Mouse (Mus musculus): ENCODE measurements around the gene Gnai2. TPM values are rescaled to one million over a fixed set of nuclear protein-coding genes. Genes with fewer than 3 reads are reported as not detected.

Gene Gnai2
- polyA plus RNA-seq, 1 experiment from 2014 or later, result 351 TPM

DNA sequence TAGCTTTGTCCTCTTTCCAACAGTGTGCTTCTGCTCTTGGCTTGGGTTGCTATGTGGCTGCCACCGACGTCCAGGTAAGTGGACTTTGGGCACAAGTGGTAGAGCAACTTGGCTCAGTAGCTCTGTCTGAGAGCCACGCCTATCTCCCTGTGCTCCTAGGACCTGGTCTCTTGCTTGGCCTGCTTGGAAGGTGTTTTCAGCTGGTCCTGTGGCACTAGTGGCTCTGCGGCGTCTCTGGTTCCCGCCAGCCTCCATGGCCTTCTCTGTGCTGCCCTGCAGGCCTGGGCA is 44.5 kb downstream of the Gnai2 start:
- no peak for TF ChIP-seq CTCF (IDR thresholded peaks at IDR 0.05; ENCODE audit: low read depth)
- no peak for ATAC-seq (replicated peaks; ENCODE audit: low FRiP score, low read depth)
- H3K36me3 ChIP-seq (ENCODE audit: insufficient read depth, low read length), result peaks cover 34% of the 10 kb centered on the region
- DNase-seq (ENCODE audit: low spot score), result no peak
- no peak overlapping the region for H3K4me2 ChIP-seq (ENCODE audit: low read length)
- no peaks in the 10 kb centered on the region for H3K27me3 ChIP-seq (ENCODE audit: insufficient read depth, low read length)
- no peak overlapping the region for H3K9ac ChIP-seq (ENCODE audit: low read depth, low read length)
- H3K4me3 ChIP-seq (replicated peaks; ENCODE audit: low read depth, low read length), result no peak overlapping the region
- H3K27ac ChIP-seq, result no peak overlapping the region
- H3K9me3 ChIP-seq (replicated peaks; ENCODE audit: low read length), result no peaks in the 10 kb centered on the region
- 84% methylated on average over 6 of the region's 6 CpGs for WGBS
- H3K4me1 ChIP-seq (replicated peaks; ENCODE audit: insufficient read depth, low read length), result peaks cover 12% of the 10 kb centered on the region

DNA sequence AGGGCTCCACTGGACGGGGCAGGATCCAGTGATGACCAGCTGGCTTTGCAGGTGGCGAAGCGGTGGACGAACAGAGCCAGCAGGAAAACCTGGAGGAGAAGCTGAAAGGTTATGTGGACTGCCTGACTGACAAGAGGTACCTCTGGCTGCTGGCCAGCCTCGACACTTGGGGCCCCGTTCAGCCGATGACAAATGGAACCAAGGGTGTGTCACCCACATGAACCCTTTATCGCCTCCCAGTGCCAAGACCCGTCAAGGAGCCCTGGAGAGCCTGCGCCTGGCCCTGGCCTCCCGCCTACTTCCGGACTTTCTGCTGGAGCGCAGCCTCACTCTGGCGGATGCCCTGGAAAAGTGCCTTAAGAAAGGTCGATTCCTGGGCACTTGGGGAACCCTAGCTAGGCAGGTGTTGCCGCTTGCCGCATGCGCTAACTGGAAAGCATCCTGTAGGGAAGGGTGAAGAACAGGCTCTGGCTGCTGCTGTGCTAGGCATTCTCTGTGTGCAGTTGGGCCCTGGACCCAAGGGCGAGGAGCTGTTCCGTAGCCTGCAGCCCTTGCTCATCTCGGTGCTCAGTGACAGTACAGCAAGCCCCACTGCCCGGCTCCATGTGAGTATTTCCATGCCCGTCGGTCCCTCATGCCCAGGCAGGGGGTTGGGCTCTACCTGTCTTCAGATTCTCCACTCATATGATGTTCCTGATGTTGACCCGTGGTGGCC is 45.0 kb downstream of the Gnai2 start:
- TF ChIP-seq CTCF (IDR thresholded peaks at IDR 0.05; ENCODE audit: low read depth), result no peak
- Histone ChIP-seq H3K4me3 (replicated peaks; ENCODE audit: low read depth, low read length) (no peak overlapping the region), H3K4me2 (ENCODE audit: low read length) (no peak overlapping the region), H3K4me1 (replicated peaks; ENCODE audit: insufficient read depth, low read length) (peaks cover 12% of the 10 kb centered on the region), H3K27ac (no peak overlapping the region), H3K9ac (ENCODE audit: low read depth, low read length) (no peak overlapping the region), H3K9me3 (replicated peaks; ENCODE audit: low read length) (no peaks in the 10 kb centered on the region), H3K36me3 (ENCODE audit: insufficient read depth, low read length) (peaks cover 34% of the 10 kb centered on the region), H3K27me3 (ENCODE audit: insufficient read depth, low read length) (no peaks in the 10 kb centered on the region)
- no peak for DNase-seq (ENCODE audit: low spot score)
- no peak for ATAC-seq (replicated peaks; ENCODE audit: low FRiP score, low read depth)
- 83% methylated on average over 25 of the region's 25 CpGs for WGBS

DNA sequence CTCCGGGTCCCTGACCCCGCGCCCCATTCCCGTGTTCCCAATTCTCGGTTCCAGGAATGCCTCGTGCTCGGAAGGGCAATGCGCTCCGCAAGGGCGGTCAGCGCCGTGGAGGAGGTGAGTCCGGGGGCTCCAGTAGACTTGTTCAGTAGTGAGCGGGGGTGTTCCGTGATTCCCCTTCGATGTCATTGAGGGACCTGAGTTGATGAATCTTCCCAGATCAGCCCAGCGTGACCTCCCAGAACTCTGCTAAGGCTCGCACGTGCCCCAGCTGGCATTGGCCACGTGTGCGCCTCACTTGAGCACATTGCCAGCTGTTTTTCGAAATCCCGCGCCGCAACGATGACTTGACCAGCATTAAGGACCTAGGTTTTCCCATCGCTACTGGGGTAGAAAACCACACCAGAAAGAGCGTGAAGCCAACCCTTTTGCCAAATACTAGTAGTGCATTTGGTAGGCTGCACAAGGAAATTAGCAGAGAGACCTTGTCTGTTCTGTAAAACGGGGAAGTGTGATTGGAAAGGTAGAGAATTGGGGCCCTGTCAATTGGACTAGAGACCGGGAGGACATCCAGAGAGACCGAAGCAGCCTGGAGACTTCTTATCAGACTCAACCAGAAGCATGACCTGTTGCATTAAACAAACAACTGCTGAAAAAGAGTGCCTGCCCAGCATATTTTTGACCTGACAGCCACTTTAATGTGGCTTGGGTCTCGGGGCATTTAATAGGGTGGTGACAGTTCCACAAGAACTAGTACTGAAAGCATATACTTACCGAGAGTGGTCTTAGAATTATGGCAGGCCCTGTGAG is 47.1 kb downstream of the Gnai2 start:
- TF ChIP-seq CTCF (IDR thresholded peaks at IDR 0.05; ENCODE audit: low read depth), result no peak
- no peaks in the 10 kb centered on the region for H3K9me3 ChIP-seq (replicated peaks; ENCODE audit: low read length)
- no peaks in the 10 kb centered on the region for H3K27me3 ChIP-seq (ENCODE audit: insufficient read depth, low read length)
- peak overlapping the region; percentile 52 for H3K9ac ChIP-seq (ENCODE audit: low read depth, low read length)
- peaks cover 12% of the 10 kb centered on the region for H3K4me1 ChIP-seq (replicated peaks; ENCODE audit: insufficient read depth, low read length)
- DNase-seq (ENCODE audit: low spot score) (peak; percentile 34), ATAC-seq (replicated peaks; ENCODE audit: low FRiP score, low read depth) (peak; percentile 34)
- H3K4me2 ChIP-seq (ENCODE audit: low read length), result peak overlapping the region; percentile 74
- peak overlapping the region; percentile 56 for H3K4me3 ChIP-seq (replicated peaks; ENCODE audit: low read depth, low read length)
- 2% methylated on average over 33 of the region's 33 CpGs for WGBS
- no peak overlapping the region for H3K27ac ChIP-seq
- H3K36me3 ChIP-seq (ENCODE audit: insufficient read depth, low read length), result peaks cover 28% of the 10 kb centered on the region

DNA sequence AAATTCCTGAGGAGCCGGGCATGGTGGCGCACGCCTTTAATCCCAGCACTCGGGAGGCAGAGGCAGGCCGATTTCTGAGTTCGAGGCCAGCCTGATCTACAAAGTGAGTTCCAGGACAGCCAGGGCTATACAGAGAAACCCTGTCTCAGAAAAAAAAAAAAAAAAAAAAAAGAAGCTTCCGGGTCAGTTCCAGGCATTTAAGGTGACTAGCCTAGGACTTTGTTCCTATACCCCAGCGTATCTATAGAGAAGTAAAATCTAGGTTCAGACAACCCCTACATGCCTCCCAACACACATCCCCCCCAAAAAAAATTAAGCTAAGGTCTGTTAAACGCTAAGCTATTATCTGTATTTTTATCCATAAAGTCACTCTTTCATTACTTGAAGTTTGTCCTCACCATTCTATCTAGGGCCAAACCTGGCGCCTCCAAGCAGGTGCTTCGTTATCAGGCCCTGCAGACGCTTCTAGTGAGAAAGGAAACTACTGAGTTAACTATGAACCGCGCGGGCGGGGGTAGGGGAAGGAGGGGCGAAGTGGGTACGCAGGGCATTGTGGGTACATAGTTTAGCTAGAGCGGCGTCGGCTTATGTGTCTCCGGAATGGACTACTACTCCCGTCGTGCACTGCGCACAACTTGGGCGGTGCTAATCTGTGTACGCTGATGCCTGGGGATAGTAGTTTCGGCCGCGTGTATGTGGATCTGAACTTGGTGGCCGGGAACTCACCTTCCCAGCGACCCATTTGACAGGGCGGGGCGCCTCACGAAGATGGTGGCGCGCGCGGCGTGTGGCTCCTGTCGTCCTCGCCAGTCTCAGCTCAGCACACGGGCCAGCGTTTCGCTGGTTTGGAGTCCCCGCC is 48.0 kb downstream of the Gnai2 start, which contains the start of gene Ifrd2:
Ifrd2 (plus strand) TSS at position 669 of the 859 bp plus-strand sequence.
- peak; percentile 99 for DNase-seq (ENCODE audit: low spot score)
- Histone ChIP-seq H3K27ac (no peak within 1 kb of the TSS), H3K4me1 (replicated peaks; ENCODE audit: insufficient read depth, low read length) (peaks cover 16% of the 10 kb centered on the region), H3K9me3 (replicated peaks; ENCODE audit: low read length) (no peaks in the 10 kb centered on the region), H3K36me3 (ENCODE audit: insufficient read depth, low read length) (peaks cover 26% of the 10 kb centered on the region), H3K27me3 (ENCODE audit: insufficient read depth, low read length) (no peaks in the 10 kb centered on the region), H3K4me2 (ENCODE audit: low read length) (peak within 1 kb of the TSS; percentile 74), H3K4me3 (replicated peaks; ENCODE audit: low read depth, low read length) (peak within 1 kb of the TSS; percentile 56), H3K9ac (ENCODE audit: low read depth, low read length) (peak within 1 kb of the TSS; percentile 52)
- TF ChIP-seq CTCF (IDR thresholded peaks at IDR 0.05; ENCODE audit: low read depth), result no peak
- ATAC-seq (replicated peaks; ENCODE audit: low FRiP score, low read depth), result peak; percentile 96
- 15% methylated on average over 46 of the region's 46 CpGs for WGBS

DNA sequence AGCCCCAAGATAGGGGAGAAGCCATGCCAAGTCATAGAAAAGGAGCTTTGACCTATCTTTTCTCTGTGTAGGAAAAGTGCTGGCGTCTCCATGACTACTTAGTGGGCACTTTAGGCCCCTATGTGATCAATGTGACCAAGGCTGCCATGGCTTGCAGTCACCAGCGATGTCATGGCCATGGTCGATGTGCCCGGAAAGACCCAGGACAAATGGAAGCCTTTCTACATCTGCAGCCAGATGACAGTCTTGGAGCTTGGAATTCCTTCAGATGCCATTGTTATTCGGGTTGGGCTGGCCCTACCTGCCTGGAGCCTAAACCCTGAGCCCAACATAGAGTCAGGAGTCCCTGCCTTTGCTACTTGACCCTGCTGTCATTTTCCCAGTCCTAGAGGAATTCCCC is 48.7 kb downstream of the Gnai2 start:
- peaks cover 16% of the 10 kb centered on the region for H3K4me1 ChIP-seq (replicated peaks; ENCODE audit: insufficient read depth, low read length)
- H3K9me3 ChIP-seq (replicated peaks; ENCODE audit: low read length), result no peaks in the 10 kb centered on the region
- no peak overlapping the region for H3K4me3 ChIP-seq (replicated peaks; ENCODE audit: low read depth, low read length)
- WGBS, result 85% methylated on average over 5 of the region's 5 CpGs
- no peak for TF ChIP-seq CTCF (IDR thresholded peaks at IDR 0.05; ENCODE audit: low read depth)
- DNase-seq (ENCODE audit: low spot score) (no peak), ATAC-seq (replicated peaks; ENCODE audit: low FRiP score, low read depth) (no peak)
- no peak overlapping the region for H3K27ac ChIP-seq
- H3K4me2 ChIP-seq (ENCODE audit: low read length), result no peak overlapping the region
- H3K36me3 ChIP-seq (ENCODE audit: insufficient read depth, low read length), result peaks cover 24% of the 10 kb centered on the region
- H3K27me3 ChIP-seq (ENCODE audit: insufficient read depth, low read length), result no peaks in the 10 kb centered on the region
- H3K9ac ChIP-seq (ENCODE audit: low read depth, low read length), result no peak overlapping the region

DNA sequence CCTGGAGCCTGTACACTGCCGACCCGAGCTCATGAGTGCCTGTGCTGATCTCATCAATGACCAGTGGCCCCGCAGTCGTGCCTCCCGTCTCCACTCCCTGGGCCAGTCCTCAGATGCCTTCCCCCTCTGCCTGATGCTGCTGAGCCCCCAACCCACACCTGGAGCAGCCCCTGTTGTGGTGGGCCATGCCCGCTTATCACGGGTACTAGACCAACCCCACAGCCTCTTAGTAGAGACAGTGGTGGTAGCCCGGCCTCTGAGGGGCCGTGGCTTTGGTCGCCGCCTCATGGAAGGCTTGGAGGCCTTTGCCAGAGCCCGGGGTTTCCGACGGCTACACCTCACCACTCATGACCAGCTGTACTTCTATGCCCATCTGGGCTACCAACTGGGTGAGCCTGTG is 52.0 kb downstream of the Gnai2 start:
- Histone ChIP-seq H3K4me1 (replicated peaks; ENCODE audit: insufficient read depth, low read length) (peaks cover 11% of the 10 kb centered on the region), H3K36me3 (ENCODE audit: insufficient read depth, low read length) (peaks cover 8% of the 10 kb centered on the region; the same call in 1 of the 2 replicates), H3K27ac (no peak overlapping the region), H3K4me3 (replicated peaks; ENCODE audit: low read depth, low read length) (no peak overlapping the region), H3K9ac (ENCODE audit: low read depth, low read length) (0 out of 2 replicates have a peak overlapping the region, but pooled peaks have one; percentile 13), H3K4me2 (ENCODE audit: low read length) (no peak overlapping the region), H3K27me3 (ENCODE audit: insufficient read depth, low read length) (no peaks in the 10 kb centered on the region), H3K9me3 (replicated peaks; ENCODE audit: low read length) (no peaks in the 10 kb centered on the region)
- 95% methylated on average over 14 of the region's 14 CpGs for WGBS
- ATAC-seq (replicated peaks; ENCODE audit: low FRiP score, low read depth) (no peak), DNase-seq (ENCODE audit: low spot score) (no peak)
- TF ChIP-seq CTCF (IDR thresholded peaks at IDR 0.05; ENCODE audit: low read depth), result no peak

All from kidney, postnatal 0 days (tissue).